Mouse (Mus musculus) neural tube, embryonic 11.5 days (tissue): ENCODE measurements around the gene Trem3. TPM values are rescaled to one million over a fixed set of nuclear protein-coding genes. Genes with fewer than 3 reads are reported as not detected.

Source experiments
- ATAC-seq: fragments of 200-750 bp; cut with Nextera tagmentation; 2 replicates; pipeline ENCODE4 v1.8.0; 2017; ENCODE audit warnings: moderate number of reproducible peaks, mild to moderate bottlenecking, moderate TSS enrichment, moderate library complexity; ENCODE audit not compliant: insufficient read depth, low FRiP score, low TSS enrichment
- DNase-seq: peaks from one replicate; pipeline ENCODE4 v3.0.0-alpha.2; 2015; ENCODE audit warnings: low spot score
- H3K27ac ChIP-seq: fragments of 300-500 bp; sonication (generic); 2 replicates; pipeline ENCODE4 v1.5.1; 2014; ENCODE audit warnings: low read depth, mild to moderate bottlenecking, low read length
- H3K27me3 ChIP-seq: fragments of 300-500 bp; sonication (generic); 2 replicates; pipeline ENCODE4 v1.6.1; 2014; ENCODE audit warnings: mild to moderate bottlenecking, low read length, mixed read lengths; ENCODE audit not compliant: control insufficient read depth, insufficient read depth
- H3K36me3 ChIP-seq: fragments of 300-500 bp; sonication (generic); 2 replicates; pipeline ENCODE4 v1.6.1; 2014; ENCODE audit warnings: mild to moderate bottlenecking, low read length, moderate library complexity, mixed read lengths; ENCODE audit not compliant: control insufficient read depth, insufficient read depth
- H3K4me1 ChIP-seq: fragments of 300-500 bp; sonication (generic); 2 replicates; pipeline ENCODE4 v1.6.1; 2014; ENCODE audit warnings: low read length, mixed read lengths; ENCODE audit not compliant: control insufficient read depth, insufficient read depth
- H3K4me2 ChIP-seq: fragments of 300-500 bp; sonication (generic); 2 replicates; pipeline ENCODE4 v1.6.1; 2014; ENCODE audit warnings: low read depth, mild to moderate bottlenecking, moderate library complexity
- H3K4me3 ChIP-seq: fragments of 300-500 bp; sonication (generic); 2 replicates; pipeline ENCODE4 v1.5.1; 2014; ENCODE audit warnings: low read depth, low read length
- H3K9ac ChIP-seq: fragments of 300-500 bp; sonication (generic); 2 replicates; pipeline ENCODE4 v1.6.1; 2014; ENCODE audit warnings: mild to moderate bottlenecking, low read length
- H3K9me3 ChIP-seq: fragments of 300-500 bp; sonication (generic); 2 replicates; pipeline ENCODE4 v1.6.1; 2016; ENCODE audit warnings: low read length; ENCODE audit not compliant: control insufficient read depth
- WGBS: fragments of 180-500 bp; shearing (Covaris S2); extraction: QIAGEN DNeasy Blood & Tissue Kit; methylation state at CpG from one replicate; pipeline ENCODE4 v1.1.7; 2014; 5-methylcytosine and 5-hydroxymethylcytosine counted together
- polyA plus RNA-seq: library from polyadenylated mRNA; unstranded; fragments of >200 nt; fragmentation: Nextera tagmentation; extraction: Ambion mirVana; gene quantifications from 2 replicates; pipeline ENCODE4 v1.2.1, GENCODE M21; 2014

The Trem3 gene
- polyA plus RNA-seq, 1 experiment from 2014 or later, result not detected

- Histone ChIP-seq H3K36me3 (no peaks in the 10 kb centered on the region), H3K27ac (no peak overlapping the region), H3K4me1 (no peaks in the 10 kb centered on the region), H3K9me3 (no peaks in the 10 kb centered on the region), H3K27me3 (no peaks in the 10 kb centered on the region), H3K4me2 (no peak overlapping the region), H3K9ac (no peak overlapping the region), H3K4me3 (no peak overlapping the region)
- WGBS, result 66% methylated on average over 7 of the region's 7 CpGs
- ATAC-seq (no peak), DNase-seq (no peak)
Observed at GRCm38 (mm10) chr17:48275736-48276135, 28.2 kb downstream of the Trem3 start.

- Histone ChIP-seq H3K27me3 (no peaks in the 10 kb centered on the region), H3K9ac (no peak overlapping the region), H3K4me1 (no peaks in the 10 kb centered on the region), H3K4me3 (no peak overlapping the region), H3K9me3 (no peaks in the 10 kb centered on the region), H3K27ac (no peak overlapping the region), H3K4me2 (no peak overlapping the region), H3K36me3 (no peaks in the 10 kb centered on the region)
- DNase-seq, result no peak
- no peak for ATAC-seq
Observed at GRCm38 (mm10) chr17:48278381-48278780, 30.8 kb downstream of the Trem3 start.

- ATAC-seq, result no peak
- 85% methylated on average over 4 of the region's 4 CpGs for WGBS
- DNase-seq, result no peak
Observed at GRCm38 (mm10) chr17:48279002-48279401, 31.4 kb downstream of the Trem3 start.

GRCm38 (mm10) chr17:48280943-48281738, 33.6 kb downstream of the Trem3 start:
- no peaks in the 10 kb centered on the region for H3K9me3 ChIP-seq
- ATAC-seq (no peak), DNase-seq (no peak)
- H3K27ac ChIP-seq, result no peak overlapping the region
- H3K36me3 ChIP-seq, result no peaks in the 10 kb centered on the region
- no peak overlapping the region for H3K4me3 ChIP-seq
- no peaks in the 10 kb centered on the region for H3K4me1 ChIP-seq
- WGBS, result 44% methylated on average over 18 of the region's 18 CpGs
- H3K9ac ChIP-seq, result peak overlapping the region; percentile 20; the same call in 1 of the 2 replicates
- H3K4me2 ChIP-seq, result peak overlapping the region; percentile 33
- no peaks in the 10 kb centered on the region for H3K27me3 ChIP-seq

More at GRCm38 (mm10) chr17:48279002-48279401, 31.4 kb downstream of the Trem3 start:
- Histone ChIP-seq H3K27me3 (no peaks in the 10 kb centered on the region), H3K4me1 (no peaks in the 10 kb centered on the region), H3K9me3 (no peaks in the 10 kb centered on the region), H3K36me3 (no peaks in the 10 kb centered on the region), H3K27ac (no peak overlapping the region), H3K9ac (no peak overlapping the region), H3K4me2 (no peak overlapping the region), H3K4me3 (no peak overlapping the region)

- Histone ChIP-seq H3K4me1 (no peaks in the 10 kb centered on the region), H3K27me3 (no peaks in the 10 kb centered on the region), H3K36me3 (no peaks in the 10 kb centered on the region), H3K27ac (no peak overlapping the region), H3K9ac (peak overlapping the region; percentile 20; the same call in 1 of the 2 replicates), H3K4me3 (no peak overlapping the region), H3K4me2 (peak overlapping the region; percentile 33), H3K9me3 (no peaks in the 10 kb centered on the region)
- ATAC-seq (no peak), DNase-seq (peak; percentile 57)
- WGBS, result 13% methylated on average over 3 of the region's 3 CpGs
Observed at GRCm38 (mm10) chr17:48281739-48282085, 34.1 kb downstream of the Trem3 start.

- H3K36me3 ChIP-seq, result no peaks in the 10 kb centered on the region
- H3K4me2 ChIP-seq, result no peak overlapping the region
- ATAC-seq (no peak), DNase-seq (no peak)
- no peaks in the 10 kb centered on the region for H3K27me3 ChIP-seq
- H3K9ac ChIP-seq, result no peak overlapping the region
- no peak overlapping the region for H3K4me3 ChIP-seq
- H3K27ac ChIP-seq, result no peak overlapping the region
- no peaks in the 10 kb centered on the region for H3K4me1 ChIP-seq
- no peaks in the 10 kb centered on the region for H3K9me3 ChIP-seq
- 38% methylated on average over 1 of the region's 1 CpGs for WGBS
Observed at GRCm38 (mm10) chr17:48286765-48287164, 39.2 kb downstream of the Trem3 start.

- 58% methylated on average over 2 of the region's 2 CpGs for WGBS
- Histone ChIP-seq H3K27me3 (no peaks in the 10 kb centered on the region), H3K4me3 (no peak overlapping the region), H3K36me3 (no peaks in the 10 kb centered on the region), H3K9me3 (no peaks in the 10 kb centered on the region), H3K4me1 (no peaks in the 10 kb centered on the region), H3K27ac (no peak overlapping the region), H3K4me2 (no peak overlapping the region), H3K9ac (no peak overlapping the region)
- no peak for ATAC-seq
- no peak for DNase-seq
Observed at GRCm38 (mm10) chr17:48287276-48287675, 39.7 kb downstream of the Trem3 start.

GRCm38 (mm10) chr17:48293500-48294194, 46.1 kb downstream of the Trem3 start:
- Histone ChIP-seq H3K27me3 (no peaks in the 10 kb centered on the region), H3K27ac (no peak overlapping the region), H3K9ac (no peak overlapping the region), H3K36me3 (no peaks in the 10 kb centered on the region), H3K4me3 (no peak overlapping the region), H3K4me2 (no peak overlapping the region), H3K4me1 (no peaks in the 10 kb centered on the region), H3K9me3 (no peaks in the 10 kb centered on the region)
- DNase-seq (no peak), ATAC-seq (no peak)
- WGBS, result 82% methylated on average over 5 of the region's 5 CpGs

- H3K9me3 ChIP-seq, result no peaks in the 10 kb centered on the region
- no peak for ATAC-seq
- H3K4me2 ChIP-seq, result no peak within 1 kb of the TSS
- DNase-seq, result no peak
- no peak within 1 kb of the TSS for H3K9ac ChIP-seq
- H3K27ac ChIP-seq, result no peak within 1 kb of the TSS
- H3K4me1 ChIP-seq, result no peaks in the 10 kb centered on the region
- WGBS, result 27% methylated on average over 3 of the region's 4 CpGs
- no peak within 1 kb of the TSS for H3K4me3 ChIP-seq
- no peaks in the 10 kb centered on the region for H3K27me3 ChIP-seq
- H3K36me3 ChIP-seq, result no peaks in the 10 kb centered on the region
Observed at GRCm38 (mm10) chr17:48299203-48299602, 51.6 kb downstream of the Trem3 start, which contains the start of gene Treml2. Gene Treml2 (plus strand): TSS chr17:48299498.
